Mouse (Mus musculus): ENCODE results near the gene Olfr453. TPM values are rescaled to one million over a fixed set of nuclear protein-coding genes. Genes with fewer than 3 reads are reported as not detected.

Olfr453 gene
- polyA plus RNA-seq, 1 experiment = not detected

- TF ChIP-seq GATA1 (IDR thresholded peaks at IDR 0.05; ENCODE audit: low read length) (no peak), TAL1 (IDR thresholded peaks at IDR 0.05; ENCODE audit: low read length) (no peak)
- Histone ChIP-seq H3K36me3 (ENCODE audit: control insufficient read depth) (no peaks in the 10 kb centered on the region), H3K4me1 (ENCODE audit: control insufficient read depth) (no peaks in the 10 kb centered on the region), H3K27me3 (ENCODE audit: control insufficient read depth) (no peaks in the 10 kb centered on the region), H3K9me3 (ENCODE audit: control insufficient read depth, low read length) (no peaks in the 10 kb centered on the region), H3K4me3 (replicated peaks) (no peak within 1 kb of the TSS)
These were observed 16.9 kb downstream of the Olfr453 start, which contains the start of gene Olfr38 for GRCm38 (mm10) chr6:42756104-42756503. Gene Olfr38, plus strand, starts transcription at chr6:42756404.

- Histone ChIP-seq H3K27me3 (ENCODE audit: control insufficient read depth) (no peaks in the 10 kb centered on the region), H3K36me3 (ENCODE audit: control insufficient read depth) (no peaks in the 10 kb centered on the region), H3K4me3 (replicated peaks) (no peak overlapping the region), H3K9me3 (ENCODE audit: control insufficient read depth, low read length) (peaks cover 4% of the 10 kb centered on the region; the same call in 1 of the 2 replicates), H3K4me1 (ENCODE audit: control insufficient read depth) (no peaks in the 10 kb centered on the region)
- TF ChIP-seq GATA1 (IDR thresholded peaks at IDR 0.05; ENCODE audit: low read length) (no peak), TAL1 (IDR thresholded peaks at IDR 0.05; ENCODE audit: low read length) (no peak)
These were observed 37.9 kb downstream of the Olfr453 start for GRCm38 (mm10) chr6:42777066-42777465.

GRCm38 (mm10) chr6:42784793-42785192, 45.6 kb downstream of the Olfr453 start, which contains the start of gene Olfr452:
Gene Olfr452, plus strand, starts transcription at chr6:42785093.
- peaks cover 3% of the 10 kb centered on the region; the same call in 1 of the 2 replicates for H3K9me3 ChIP-seq (ENCODE audit: control insufficient read depth, low read length)
- no peak within 1 kb of the TSS for H3K4me3 ChIP-seq (replicated peaks)
- TF ChIP-seq GATA1 (IDR thresholded peaks at IDR 0.05; ENCODE audit: low read length) = no peak
- TF ChIP-seq TAL1 (IDR thresholded peaks at IDR 0.05; ENCODE audit: low read length) = no peak
- H3K4me1 ChIP-seq (ENCODE audit: control insufficient read depth) = no peaks in the 10 kb centered on the region
- no peaks in the 10 kb centered on the region for H3K27me3 ChIP-seq (ENCODE audit: control insufficient read depth)
- H3K36me3 ChIP-seq (ENCODE audit: control insufficient read depth) = no peaks in the 10 kb centered on the region

GRCm38 (mm10) chr6:42790247-42790948, 51.2 kb downstream of the Olfr453 start:
- H3K9me3 ChIP-seq (ENCODE audit: control insufficient read depth, low read length) = no peaks in the 10 kb centered on the region
- no peak overlapping the region for H3K4me3 ChIP-seq (replicated peaks)
- TF ChIP-seq GATA1 (IDR thresholded peaks at IDR 0.05; ENCODE audit: low read length) (no peak), TAL1 (IDR thresholded peaks at IDR 0.05; ENCODE audit: low read length) (no peak)
- no peaks in the 10 kb centered on the region for H3K27me3 ChIP-seq (ENCODE audit: control insufficient read depth)
- H3K36me3 ChIP-seq (ENCODE audit: control insufficient read depth) = no peaks in the 10 kb centered on the region
- no peaks in the 10 kb centered on the region for H3K4me1 ChIP-seq (ENCODE audit: control insufficient read depth)

- Histone ChIP-seq H3K9me3 (ENCODE audit: control insufficient read depth, low read length) (0 out of 2 replicates have a peak, but pooled peaks cover under 1% of the 10 kb centered on the region), H3K36me3 (ENCODE audit: control insufficient read depth) (no peaks in the 10 kb centered on the region), H3K4me3 (replicated peaks) (no peak overlapping the region), H3K4me1 (ENCODE audit: control insufficient read depth) (no peaks in the 10 kb centered on the region), H3K27me3 (ENCODE audit: control insufficient read depth) (no peaks in the 10 kb centered on the region)
- TF ChIP-seq TAL1 (IDR thresholded peaks at IDR 0.05; ENCODE audit: low read length) (no peak), GATA1 (IDR thresholded peaks at IDR 0.05; ENCODE audit: low read length) (no peak)
These were observed 51.9 kb downstream of the Olfr453 start for GRCm38 (mm10) chr6:42790949-42791556.

- Histone ChIP-seq H3K27me3 (ENCODE audit: control insufficient read depth) (no peaks in the 10 kb centered on the region), H3K9me3 (ENCODE audit: control insufficient read depth, low read length) (peaks cover 3% of the 10 kb centered on the region; the same call in 1 of the 2 replicates), H3K4me3 (replicated peaks) (no peak overlapping the region), H3K4me1 (ENCODE audit: control insufficient read depth) (no peaks in the 10 kb centered on the region), H3K36me3 (ENCODE audit: control insufficient read depth) (no peaks in the 10 kb centered on the region)
- TF ChIP-seq GATA1 (IDR thresholded peaks at IDR 0.05; ENCODE audit: low read length) (no peak), TAL1 (IDR thresholded peaks at IDR 0.05; ENCODE audit: low read length) (no peak)
These were observed 55.8 kb downstream of the Olfr453 start for GRCm38 (mm10) chr6:42794982-42795381.

Other genes starting within 250 kb of the Olfr453 start
- not detected in 2 replicates for gene Olfr455, start 191.8 kb upstream of the Olfr453 start, polyA plus RNA-seq (2012)
- not detected in 2 replicates for gene Tcaf3, start 141.7 kb upstream of the Olfr453 start, polyA plus RNA-seq (2012)
- gene Tcaf2, start 94.1 kb upstream of the Olfr453 start, polyA plus RNA-seq (2012) = 0.09 TPM in 1 of 2 replicates, not detected in the other
- gene Tcaf1, start 29.3 kb upstream of the Olfr453 start, polyA plus RNA-seq (2012) = 0.01 TPM in 2 replicates
- not detected in 2 replicates for gene Olfr38, start 17.0 kb downstream of the Olfr453 start, polyA plus RNA-seq (2012)
- not detected in 2 replicates for gene Olfr452, start 45.7 kb downstream of the Olfr453 start, polyA plus RNA-seq (2012)
- gene Olfr450, start 72.6 kb downstream of the Olfr453 start, polyA plus RNA-seq (2012) = 0.05 TPM in 1 of 2 replicates, not detected in the other
- not detected in 2 replicates for gene Olfr449, start 95.0 kb downstream of the Olfr453 start, polyA plus RNA-seq (2012)
- gene Olfr448, start 151.1 kb downstream of the Olfr453 start, polyA plus RNA-seq (2012) = not detected in 2 replicates
- gene Olfr447, start 169.5 kb downstream of the Olfr453 start, polyA plus RNA-seq (2012) = 0.01 TPM in 1 of 2 replicates, not detected in the other
- not detected in 2 replicates for gene Olfr446, start 182.0 kb downstream of the Olfr453 start, polyA plus RNA-seq (2012)
- not detected in 2 replicates for gene Olfr444, start 209.7 kb downstream of the Olfr453 start, polyA plus RNA-seq (2012)